Mouse (Mus musculus): Measurements from ENCODE around the gene Il17rc. TPM values are rescaled to one million over a fixed set of nuclear protein-coding genes. Genes with fewer than 3 reads are reported as not detected.

Il17rc gene
- 10 to 100 TPM; 22.7 to 25.4 TPM for total RNA-seq (2021)
- long read RNA-seq, experiment 1, partial matches to known transcripts, result 2 of 32 reads
- long read RNA-seq, experiment 1, other reads (novel, unspliced or antisense), result 29 of 32 reads
- long read RNA-seq, experiment 2, partial matches to known transcripts, result 4 of 54 reads
- long read RNA-seq, experiment 2, other reads (novel, unspliced or antisense), result 48 of 54 reads

- no peak for DNase-seq (ENCODE audit: low spot score in 2 of 2)
These were observed at the start of gene Il17rc for GRCm38 (mm10) chr6:113471297-113471936. Gene Il17rc (plus strand): TSS chr6:113471427.

- no peak for DNase-seq (ENCODE audit: low spot score in 2 of 2)
These were observed 48.2 kb upstream of the Il17rc start for GRCm38 (mm10) chr6:113423000-113423399.

- no peak for DNase-seq (ENCODE audit: low spot score in 2 of 2)
These were observed 47.0 kb upstream of the Il17rc start for GRCm38 (mm10) chr6:113424187-113424586.

DNA sequence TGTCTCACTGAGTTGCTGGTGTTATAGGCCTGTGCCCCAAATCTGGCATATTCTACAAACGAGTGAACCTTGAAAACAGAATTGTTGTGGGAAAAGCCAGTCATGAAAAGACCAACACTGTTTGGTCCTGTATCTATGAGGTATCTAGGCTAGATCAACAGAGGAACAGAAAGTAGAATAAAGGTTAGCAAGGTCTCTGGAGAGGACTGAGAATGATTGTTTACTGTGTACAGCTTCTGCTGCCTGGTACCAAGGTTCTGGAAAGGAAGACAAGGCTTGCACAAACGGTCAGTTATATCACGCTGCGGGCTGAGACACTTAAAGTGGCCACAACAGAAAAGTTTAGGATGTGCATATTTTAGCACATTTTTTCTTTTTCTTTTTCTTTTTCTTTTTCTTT is 44.5 kb upstream of the Il17rc start:
- DNase-seq (ENCODE audit: low spot score in 2 of 2), result no peak

GRCm38 (mm10) chr6:113427397-113427796 is 43.8 kb upstream of the Il17rc start:
- DNase-seq (ENCODE audit: low spot score in 2 of 2), result no peak

- DNase-seq (ENCODE audit: low spot score in 2 of 2), result no peak
These were observed 43.2 kb upstream of the Il17rc start for GRCm38 (mm10) chr6:113428006-113428405.

- no peak for DNase-seq (ENCODE audit: low spot score in 2 of 2)
These were observed 41.3 kb upstream of the Il17rc start for GRCm38 (mm10) chr6:113429965-113430364.

DNA sequence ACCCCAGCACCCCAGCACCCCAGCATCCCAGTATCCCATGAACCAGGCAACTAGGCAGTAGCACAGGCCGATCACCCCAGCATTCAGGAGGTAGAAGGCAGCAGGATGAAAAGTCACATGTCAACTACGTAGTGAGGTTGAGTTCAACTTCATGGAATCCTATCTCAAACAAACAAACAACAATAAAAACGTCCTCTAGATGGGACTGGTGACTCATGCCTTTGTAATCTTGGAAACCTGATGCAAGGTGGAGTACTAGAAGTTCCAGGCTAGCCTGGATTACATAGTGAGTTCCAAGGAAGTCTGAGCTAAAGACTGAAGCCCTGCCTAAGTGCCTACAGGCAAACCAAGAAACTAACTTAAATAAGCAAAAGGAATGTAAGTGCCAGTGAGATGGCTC is 40.4 kb upstream of the Il17rc start:
- no peak for DNase-seq (ENCODE audit: low spot score in 2 of 2)

GRCm38 (mm10) chr6:113431801-113432200 is 39.4 kb upstream of the Il17rc start:
- DNase-seq (ENCODE audit: low spot score in 2 of 2), result no peak

- no peak for DNase-seq (ENCODE audit: low spot score in 2 of 2)
These were observed 37.6 kb upstream of the Il17rc start for GRCm38 (mm10) chr6:113433661-113434060.

- DNase-seq (ENCODE audit: low spot score in 2 of 2), result no peak
These were observed 36.5 kb upstream of the Il17rc start for GRCm38 (mm10) chr6:113434691-113435090.

DNA sequence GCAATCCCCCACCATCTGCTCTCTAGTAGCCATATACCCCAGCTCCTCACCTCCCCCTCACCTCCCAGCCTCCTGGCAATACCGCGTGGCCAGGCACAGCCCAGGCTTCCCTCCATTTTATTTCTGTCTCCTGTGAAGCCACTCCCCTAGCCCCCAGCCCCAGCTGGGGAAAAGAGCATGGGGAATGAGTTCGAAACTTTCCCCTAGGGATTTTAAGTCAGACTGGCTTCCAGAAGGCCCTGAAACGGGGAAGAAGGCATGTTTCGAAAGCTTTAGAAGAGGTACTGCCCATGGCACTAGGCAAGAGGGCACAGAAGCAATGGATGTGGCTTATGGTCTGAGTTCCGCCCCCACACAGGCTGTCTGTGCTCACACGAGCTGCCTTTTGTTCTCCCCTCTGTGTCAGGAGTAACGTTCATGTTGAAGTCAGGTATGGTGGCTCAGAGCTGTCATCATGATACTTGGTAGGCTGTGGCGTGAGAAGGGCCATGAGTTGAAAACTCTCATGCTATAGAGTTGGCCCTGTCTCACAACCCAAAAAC is 35.5 kb upstream of the Il17rc start, which contains the start of gene Cidec:
Gene Cidec (minus strand): TSS at position 97 of the 542 bp plus-strand sequence.
- DNase-seq (ENCODE audit: low spot score in 2 of 2), result no peak

DNA sequence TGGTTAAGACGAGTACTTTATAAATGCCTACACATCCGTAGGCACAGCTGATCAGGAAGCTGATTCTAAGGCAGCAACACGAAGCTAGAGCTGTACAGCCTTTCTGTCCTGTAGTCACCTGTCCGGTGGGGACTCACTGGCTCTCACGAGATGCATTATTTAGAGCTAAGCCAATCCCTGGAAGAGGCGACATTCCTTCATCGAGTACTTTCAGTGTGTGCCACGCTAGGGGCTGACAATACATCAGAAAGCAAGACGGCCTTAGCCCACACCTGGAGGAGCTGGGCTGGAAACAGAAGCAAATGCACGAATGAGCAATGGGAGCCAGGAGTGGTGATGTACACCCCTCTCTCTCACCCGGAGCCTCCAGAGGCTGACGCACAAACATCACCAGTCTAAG is 34.1 kb upstream of the Il17rc start:
- no peak for DNase-seq (ENCODE audit: low spot score in 2 of 2)

- DNase-seq (ENCODE audit: low spot score in 2 of 2), result no peak
These were observed 32.4 kb upstream of the Il17rc start for GRCm38 (mm10) chr6:113438721-113439430.

GRCm38 (mm10) chr6:113440686-113441085 is 30.5 kb upstream of the Il17rc start:
- DNase-seq (ENCODE audit: low spot score in 2 of 2), result no peak

DNA sequence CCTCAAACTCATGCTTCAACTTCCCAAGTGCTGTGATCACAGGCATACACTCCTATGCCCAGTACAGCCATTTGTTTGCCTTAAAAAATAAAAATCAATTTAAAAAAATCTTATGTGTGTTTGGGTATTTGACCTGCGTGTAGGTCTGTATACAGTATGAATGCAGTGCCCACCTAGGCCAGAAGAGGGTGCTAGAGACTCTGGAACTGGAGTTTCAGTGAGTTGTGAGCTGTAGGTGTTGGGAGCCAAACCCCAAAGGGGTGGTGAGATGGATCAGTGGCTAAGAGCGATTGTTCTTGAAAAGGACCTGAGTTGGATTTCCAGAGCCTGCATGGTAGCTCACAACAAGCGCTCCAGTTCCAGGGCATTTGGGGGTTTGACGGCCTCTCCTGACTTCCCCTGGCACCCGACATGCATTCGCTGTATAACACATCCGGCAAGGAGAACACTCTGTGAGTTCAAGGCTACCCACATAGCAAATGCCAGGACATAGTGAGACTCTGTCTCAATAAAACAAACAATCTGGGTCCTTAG is 30.0 kb upstream of the Il17rc start:
- peak in 1 of 2 experiments; percentile 52 for DNase-seq (ENCODE audit: low spot score in 2 of 2)

DNA sequence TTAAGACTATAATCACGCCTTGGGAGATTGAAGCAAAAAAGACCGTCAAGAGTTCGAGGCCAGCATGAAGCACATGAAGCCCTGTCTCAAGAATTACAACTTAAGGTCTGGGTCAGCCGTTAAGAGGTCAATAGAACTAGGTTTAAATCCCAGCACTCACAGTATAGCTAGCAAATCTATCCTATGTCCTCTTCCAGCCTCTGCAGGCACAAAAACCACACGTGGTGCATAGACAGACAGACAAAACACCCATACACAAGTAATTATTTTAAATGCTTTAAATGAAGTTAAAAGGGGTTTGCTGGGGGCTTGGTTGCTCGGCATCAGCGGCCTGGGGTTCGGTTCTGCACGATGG is 29.2 kb upstream of the Il17rc start:
- DNase-seq (ENCODE audit: low spot score in 2 of 2), result no peak

GRCm38 (mm10) chr6:113442442-113443090 is 28.7 kb upstream of the Il17rc start, which contains the start of gene Jagn1:
Gene Jagn1 (plus strand): TSS chr6:113442569.
- peak; percentile 86 to 90 for DNase-seq (ENCODE audit: low spot score in 2 of 2)

GRCm38 (mm10) chr6:113443091-113443490 is 28.1 kb upstream of the Il17rc start:
- no peak for DNase-seq (ENCODE audit: low spot score in 2 of 2)

DNA sequence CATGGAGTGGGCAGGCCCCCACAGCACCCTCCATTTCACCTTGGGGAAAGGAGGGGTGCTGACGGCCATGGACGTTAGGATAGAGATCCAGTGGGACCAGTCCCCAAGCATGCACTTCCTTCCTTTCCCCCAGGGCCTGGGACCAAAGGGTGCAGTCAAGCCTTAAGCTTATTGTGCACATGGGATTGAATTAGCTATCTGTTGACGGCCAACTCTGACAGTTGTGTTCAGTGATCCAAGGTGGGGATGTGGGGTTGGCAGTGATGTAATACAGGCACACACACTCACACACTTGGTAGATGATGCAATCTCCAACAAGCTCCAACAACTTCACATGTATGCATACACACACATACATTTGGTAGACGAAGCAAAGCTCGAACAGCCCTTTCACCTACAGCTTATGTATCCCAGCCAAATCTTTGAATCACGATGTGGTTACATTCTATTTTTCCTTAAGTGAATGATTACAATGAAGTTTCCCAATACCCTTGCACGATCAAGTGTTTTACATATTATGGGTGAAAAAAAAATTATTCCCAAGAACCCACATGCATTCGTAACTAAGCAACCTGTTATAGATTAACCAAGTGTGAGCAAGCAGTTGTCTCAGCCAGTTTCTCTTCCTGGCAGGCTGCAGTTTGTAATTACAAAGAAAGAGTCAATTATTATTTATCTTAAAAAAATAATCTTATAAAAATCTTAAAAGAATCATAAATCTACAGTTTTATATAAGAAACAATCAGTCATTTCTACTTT is 26.8 kb upstream of the Il17rc start:
- DNase-seq (ENCODE audit: low spot score in 2 of 2), result no peak

DNA sequence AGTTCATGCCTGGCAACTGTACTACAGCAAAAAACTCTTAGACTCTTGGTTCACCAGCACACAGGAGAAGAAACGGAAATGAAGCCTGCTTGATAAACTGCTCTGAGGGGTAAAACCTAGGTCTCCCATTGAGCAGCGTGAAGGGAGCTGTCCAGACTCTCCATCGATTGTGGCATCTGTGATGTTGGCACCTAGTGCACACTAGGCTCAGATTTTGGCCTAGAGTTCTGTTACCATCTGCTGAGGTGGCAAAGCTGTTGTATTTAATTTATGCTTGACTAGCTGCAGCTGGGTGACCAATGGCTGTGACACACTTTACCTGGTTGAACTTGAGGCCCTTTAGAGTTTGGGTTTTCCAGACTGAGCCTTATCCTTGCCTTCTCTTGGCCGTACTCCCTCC is 23.6 kb upstream of the Il17rc start:
- DNase-seq (ENCODE audit: low spot score in 2 of 2), result no peak
